Mouse (Mus musculus) spleen, adult 2 months (tissue): ENCODE results near the gene Prkce.

Source experiments
- CTCF ChIP-seq: fragments of 200-500 bp; IDR thresholded peaks from 2 replicates; pipeline ENCODE4 v1.5.1; 2011; ENCODE audit warnings: mild to moderate bottlenecking, inconsistent platforms; ENCODE audit not compliant: insufficient read depth, insufficient read length, insufficient replicate concordance; ENCODE audit errors: extremely low read depth
- POLR2A ChIP-seq: fragments of 200-500 bp; IDR thresholded peaks from 2 replicates; pipeline ENCODE4 v1.6.1; 2011; ENCODE audit warnings: low read depth, low read length, inconsistent platforms

- no peak for TF ChIP-seq CTCF
- TF ChIP-seq POLR2A: no peak
Observed at GRCm38 (mm10) chr17:86458302-86458980, 290.9 kb downstream of the Prkce start.
